Mouse (Mus musculus) ES-E14 (cell line): ENCODE results near the gene Sdf4.

Source experiments
- CHD2 ChIP-seq: IDR thresholded peaks from 2 replicates; pipeline ENCODE4 v1.6.1; 2014; ENCODE audit warnings: mild to moderate bottlenecking, low read depth, low read length, inconsistent platforms
- HCFC1 ChIP-seq: IDR thresholded peaks from 2 replicates; pipeline ENCODE4 v1.6.1; 2012; ENCODE audit warnings: low read length, inconsistent platforms, borderline replicate concordance; ENCODE audit not compliant: insufficient read depth
- ZNF384 ChIP-seq: IDR thresholded peaks from 2 replicates; pipeline ENCODE4 v1.6.1; 2012; ENCODE audit warnings: low read depth, low read length, inconsistent platforms

- no peak for TF ChIP-seq HCFC1
- TF ChIP-seq ZNF384 = no peak
- TF ChIP-seq CHD2 = no peak
These were observed 65.0 kb downstream of the Sdf4 start for GRCm38 (mm10) chr4:156057702-156058101.
